Mouse (Mus musculus) olfactory bulb, adult 2 months (tissue): Measurements from ENCODE around the gene Wnt4.

Experiments used
- CTCF ChIP-seq: fragments of 200-500 bp; IDR thresholded peaks from 2 replicates; pipeline ENCODE4 v1.5.1; 2012; ENCODE audit warnings: low read depth, mild to moderate bottlenecking, low read length, moderate library complexity; ENCODE audit not compliant: insufficient read depth
- POLR2A ChIP-seq: fragments of 200-500 bp; IDR thresholded peaks from 2 replicates; pipeline ENCODE4 v1.6.1; 2012; ENCODE audit warnings: mild to moderate bottlenecking, low read depth, low read length, moderate library complexity; ENCODE audit not compliant: insufficient read depth

DNA sequence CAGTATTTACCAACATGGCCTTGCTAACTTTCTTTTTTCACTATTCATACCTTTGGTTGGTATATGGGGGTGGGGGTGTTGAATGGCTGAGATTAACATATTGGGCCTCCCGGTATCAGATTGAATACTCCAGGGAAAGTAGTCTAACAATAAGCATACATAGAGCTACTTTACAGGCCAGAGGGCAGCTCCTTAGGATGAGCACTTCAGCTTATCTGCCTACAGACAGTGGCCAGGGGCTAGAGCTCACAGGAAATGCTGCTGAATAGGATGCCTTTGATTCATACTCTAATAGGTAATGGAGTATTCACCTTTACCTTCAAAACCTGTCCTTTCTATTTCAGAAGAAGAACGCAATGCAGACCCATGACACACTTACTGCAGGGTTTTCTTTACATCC lies 37.8 kb downstream of the Wnt4 start:
- TF ChIP-seq CTCF, result no peak
- TF ChIP-seq POLR2A, result no peak
